Mouse (Mus musculus) liver, embryonic 15.5 days (tissue): ENCODE measurements around the gene Paqr9. TPM values are rescaled to one million over a fixed set of nuclear protein-coding genes. Genes with fewer than 3 reads are reported as not detected.

Experiments used
- ATAC-seq: fragments of 200-750 bp; cut with Nextera tagmentation; 2 replicates; pipeline ENCODE4 v1.8.0; 2017; ENCODE audit warnings: moderate number of reproducible peaks, mild to moderate bottlenecking, moderate library complexity; ENCODE audit not compliant: insufficient read depth
- H3K27ac ChIP-seq: fragments of 300-500 bp; sonication (generic); replicated peaks from 2 replicates; pipeline ENCODE4 v1.5.1; 2015; ENCODE audit warnings: mild to moderate bottlenecking, inconsistent platforms
- H3K27me3 ChIP-seq: fragments of 300-500 bp; sonication (generic); 2 replicates; pipeline ENCODE4 v1.6.1; 2015; ENCODE audit warnings: mild to moderate bottlenecking, inconsistent platforms
- H3K36me3 ChIP-seq: fragments of 300-500 bp; sonication (generic); replicated peaks from 2 replicates; pipeline ENCODE4 v1.6.1; 2015; ENCODE audit warnings: moderate library complexity, mild to moderate bottlenecking, inconsistent platforms
- H3K4me1 ChIP-seq: fragments of 300-500 bp; sonication (generic); replicated peaks from 2 replicates; pipeline ENCODE4 v1.6.1; 2015; ENCODE audit warnings: inconsistent platforms
- H3K4me2 ChIP-seq: fragments of 300-500 bp; sonication (generic); 2 replicates; pipeline ENCODE4 v1.6.1; 2015; ENCODE audit warnings: moderate library complexity, mild to moderate bottlenecking, inconsistent platforms
- H3K4me3 ChIP-seq: fragments of 300-500 bp; sonication (generic); replicated peaks from 2 replicates; pipeline ENCODE4 v1.5.1; 2015; ENCODE audit warnings: mild to moderate bottlenecking, inconsistent platforms
- H3K9ac ChIP-seq: fragments of 300-500 bp; sonication (generic); 2 replicates; pipeline ENCODE4 v1.6.1; 2015; ENCODE audit warnings: moderate library complexity, mild to moderate bottlenecking, inconsistent platforms
- H3K9me3 ChIP-seq: fragments of 300-500 bp; sonication (generic); replicated peaks from 2 replicates; pipeline ENCODE4 v1.6.1; 2016; ENCODE audit warnings: inconsistent platforms
- WGBS: fragments of 180-500 bp; shearing (Covaris S2); methylation state at CpG from one replicate; pipeline ENCODE4 v1.1.7; 2015; ENCODE audit warnings: mixed read lengths; ENCODE audit not compliant: insufficient replicate concordance; 5-methylcytosine and 5-hydroxymethylcytosine counted together
- polyA plus RNA-seq: library from polyadenylated mRNA; unstranded; fragments of >200 nt; fragmentation: Nextera tagmentation; extraction: Ambion mirVana; gene quantifications from 2 replicates; pipeline ENCODE4 v1.2.1, GENCODE M21; 2015

Gene Paqr9
- polyA plus RNA-seq, 1 experiment from 2014 or later = 13.3 TPM

DNA sequence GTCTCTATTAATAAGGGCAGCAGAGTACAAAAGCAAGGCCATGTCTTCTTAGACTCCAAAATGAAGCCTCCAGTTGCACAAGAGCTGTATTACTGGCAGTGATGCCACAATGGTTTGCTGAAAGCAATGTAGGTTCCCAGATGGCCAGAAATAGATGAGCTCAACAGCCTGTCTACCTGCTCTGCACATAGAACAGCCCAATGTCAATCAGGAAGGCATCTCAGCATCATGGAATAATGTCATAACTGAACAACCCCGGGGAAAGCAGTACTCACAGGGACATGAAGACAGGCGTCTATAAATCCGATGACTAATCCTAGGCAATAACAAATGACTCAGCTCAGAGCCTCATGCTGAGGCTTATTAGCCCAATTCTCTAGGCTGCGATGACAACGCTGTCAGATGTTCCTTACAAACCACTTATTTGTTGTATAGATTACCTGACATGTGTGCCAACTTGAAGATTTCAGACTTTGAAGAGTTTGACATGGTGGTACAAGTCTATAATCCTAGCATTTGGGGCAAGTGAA lies 19.0 kb downstream of the Paqr9 start:
- Histone ChIP-seq H3K4me3 (no peak overlapping the region), H3K9me3 (no peaks in the 10 kb centered on the region), H3K36me3 (no peaks in the 10 kb centered on the region), H3K4me1 (0 out of 2 replicates have a peak, but pooled peaks cover 5% of the 10 kb centered on the region), H3K4me2 (no peak overlapping the region), H3K27ac (no peak overlapping the region), H3K27me3 (peaks cover 19% of the 10 kb centered on the region), H3K9ac (no peak overlapping the region)
- no peak for ATAC-seq
- WGBS = 70% methylated on average over 5 of the region's 5 CpGs

DNA sequence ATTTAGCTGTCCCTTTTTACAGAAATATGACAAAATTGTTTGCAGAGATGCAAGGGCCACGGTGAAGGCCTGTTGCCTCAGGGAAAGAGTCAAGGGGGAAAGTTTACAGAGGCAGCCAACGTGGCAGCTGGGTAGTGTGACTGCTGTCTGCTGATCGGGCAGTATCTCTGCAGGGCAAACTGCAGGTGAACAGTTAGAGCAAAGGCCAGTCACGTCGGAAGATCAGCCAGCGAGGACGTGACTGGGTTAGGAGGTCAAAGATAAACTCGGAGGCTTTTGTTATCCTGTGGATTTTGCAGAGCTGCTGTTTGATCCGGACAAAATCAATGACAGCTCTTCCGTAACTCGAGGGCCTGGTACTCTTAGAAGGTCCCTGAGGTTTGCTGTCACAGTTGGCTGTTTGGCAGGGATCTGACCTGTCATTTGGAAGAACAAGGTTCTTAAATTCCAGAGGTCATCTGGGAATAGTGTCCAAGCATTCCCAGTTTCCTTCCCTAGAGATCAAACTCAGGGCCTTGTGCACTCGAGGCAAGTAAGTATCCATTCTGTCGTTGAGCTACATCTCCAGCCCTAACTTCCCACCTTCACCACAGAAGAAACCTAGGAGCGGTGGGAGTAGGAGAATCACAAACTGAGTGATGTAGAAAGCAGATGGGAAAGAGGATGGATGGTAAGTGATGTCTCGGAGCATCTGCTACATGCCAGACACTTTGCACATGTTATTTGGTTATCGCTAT lies 21.7 kb downstream of the Paqr9 start:
- no peak overlapping the region for H3K4me3 ChIP-seq
- H3K27me3 ChIP-seq = peaks cover 24% of the 10 kb centered on the region
- H3K36me3 ChIP-seq = no peaks in the 10 kb centered on the region
- H3K9ac ChIP-seq = no peak overlapping the region
- H3K4me2 ChIP-seq = 0 out of 2 replicates have a peak overlapping the region, but pooled peaks have one; percentile 1
- H3K4me1 ChIP-seq = 0 out of 2 replicates have a peak, but pooled peaks cover 5% of the 10 kb centered on the region
- WGBS = 42% methylated on average over 16 of the region's 16 CpGs
- ATAC-seq = peak; percentile 89
- peak overlapping the region; percentile 63 for H3K27ac ChIP-seq
- no peaks in the 10 kb centered on the region for H3K9me3 ChIP-seq

DNA sequence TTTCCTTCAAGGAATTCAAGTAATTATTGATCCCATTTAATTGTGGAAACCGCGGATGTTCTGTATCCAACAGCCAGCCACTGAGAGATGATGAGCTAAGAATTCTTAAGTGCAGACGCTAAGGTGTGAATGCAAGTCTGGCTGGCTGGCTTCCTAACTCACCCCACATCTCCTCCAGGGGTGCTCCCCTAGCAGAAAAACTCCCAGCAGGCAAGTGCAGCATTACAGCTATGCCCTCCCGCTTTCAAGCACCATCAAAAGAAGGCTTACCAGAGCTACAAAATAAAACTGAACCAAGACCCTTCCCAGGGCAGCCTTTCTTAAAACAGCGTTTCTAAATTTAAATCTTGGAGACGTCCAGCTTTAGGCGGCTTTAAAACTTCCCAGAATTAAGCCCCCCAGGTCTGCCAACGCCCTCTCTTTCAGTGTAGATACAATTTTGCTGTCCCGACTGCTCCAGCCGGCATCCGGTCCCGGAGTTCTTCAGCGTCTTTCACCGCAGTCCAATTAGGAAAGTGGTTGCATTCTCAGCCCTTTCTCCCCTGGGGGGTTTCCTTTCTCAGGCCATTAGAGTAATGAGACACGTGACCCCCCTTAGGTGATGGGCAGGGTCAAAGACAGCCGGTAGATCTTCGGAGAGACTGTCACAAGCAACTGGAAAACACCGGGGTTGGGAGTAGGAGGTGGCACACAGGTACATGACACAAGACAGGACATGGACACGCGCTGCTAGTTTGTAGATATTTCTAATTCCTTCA lies 22.5 kb downstream of the Paqr9 start:
- ATAC-seq = no peak
- 12% methylated on average over 20 of the region's 20 CpGs for WGBS
- no peaks in the 10 kb centered on the region for H3K9me3 ChIP-seq
- no peak overlapping the region for H3K9ac ChIP-seq
- H3K36me3 ChIP-seq = no peaks in the 10 kb centered on the region
- peaks cover 24% of the 10 kb centered on the region for H3K27me3 ChIP-seq
- peak overlapping the region; percentile 16; the same call in 1 of the 2 replicates for H3K4me2 ChIP-seq
- 0 out of 2 replicates have a peak, but pooled peaks cover 5% of the 10 kb centered on the region for H3K4me1 ChIP-seq
- 0 out of 2 replicates have a peak overlapping the region, but pooled peaks have one; percentile 1 for H3K4me3 ChIP-seq
- H3K27ac ChIP-seq = peak overlapping the region; percentile 63

DNA sequence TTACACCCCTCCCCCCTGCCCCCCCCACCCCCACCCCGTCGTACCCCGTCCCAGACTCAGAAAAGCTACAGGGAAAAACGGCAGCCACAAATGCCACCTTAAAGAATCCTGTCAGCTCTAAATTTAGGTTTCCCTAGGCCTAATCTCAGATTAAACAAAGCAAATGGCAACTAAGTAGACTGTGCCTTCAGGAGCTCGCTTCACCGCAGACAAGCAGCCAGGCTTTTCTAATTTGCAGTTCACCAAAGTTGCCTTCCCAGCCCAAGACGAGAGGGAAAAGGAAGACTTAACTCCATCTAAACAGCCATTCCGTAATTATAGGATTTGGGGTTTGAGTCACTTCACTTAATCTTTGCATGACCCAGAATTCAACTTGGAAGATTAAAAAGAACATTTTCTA lies 23.1 kb downstream of the Paqr9 start:
- 0 out of 2 replicates have a peak, but pooled peaks cover 5% of the 10 kb centered on the region for H3K4me1 ChIP-seq
- no peak overlapping the region for H3K9ac ChIP-seq
- ATAC-seq = no peak
- H3K27ac ChIP-seq = no peak overlapping the region; the same call in 1 of the 2 replicates
- no peaks in the 10 kb centered on the region for H3K36me3 ChIP-seq
- 21% methylated on average over 8 of the region's 8 CpGs for WGBS
- no peak overlapping the region for H3K4me2 ChIP-seq
- H3K27me3 ChIP-seq = peaks cover 24% of the 10 kb centered on the region
- H3K9me3 ChIP-seq = no peaks in the 10 kb centered on the region
- H3K4me3 ChIP-seq = no peak overlapping the region

DNA sequence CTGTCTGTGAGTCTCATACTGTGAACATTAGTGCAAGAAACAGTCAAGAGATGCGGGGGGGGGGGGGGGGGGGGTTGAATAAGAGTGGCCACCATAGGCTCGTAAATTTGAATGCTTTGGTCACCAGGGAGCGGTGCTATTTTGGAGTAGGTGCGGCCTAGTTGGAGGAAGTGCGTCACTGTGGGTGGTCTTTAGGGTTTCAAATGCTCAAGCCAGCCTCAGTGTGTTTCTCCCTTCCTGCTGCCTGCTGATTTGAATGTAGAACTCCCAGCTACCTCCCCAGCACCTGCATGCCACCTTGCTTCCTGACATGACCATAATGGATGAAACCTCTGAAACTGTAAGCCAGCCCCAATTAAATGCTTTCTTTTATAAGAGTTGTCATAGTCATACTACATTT lies 26.6 kb downstream of the Paqr9 start:
- Histone ChIP-seq H3K36me3 (no peaks in the 10 kb centered on the region), H3K4me1 (0 out of 2 replicates have a peak, but pooled peaks cover 5% of the 10 kb centered on the region), H3K9ac (no peak overlapping the region), H3K4me2 (no peak overlapping the region), H3K9me3 (no peaks in the 10 kb centered on the region), H3K27me3 (peaks cover 18% of the 10 kb centered on the region), H3K27ac (no peak overlapping the region), H3K4me3 (no peak overlapping the region)
- no peak for ATAC-seq
- 64% methylated on average over 5 of the region's 5 CpGs for whole genome bisulfite sequencing

DNA sequence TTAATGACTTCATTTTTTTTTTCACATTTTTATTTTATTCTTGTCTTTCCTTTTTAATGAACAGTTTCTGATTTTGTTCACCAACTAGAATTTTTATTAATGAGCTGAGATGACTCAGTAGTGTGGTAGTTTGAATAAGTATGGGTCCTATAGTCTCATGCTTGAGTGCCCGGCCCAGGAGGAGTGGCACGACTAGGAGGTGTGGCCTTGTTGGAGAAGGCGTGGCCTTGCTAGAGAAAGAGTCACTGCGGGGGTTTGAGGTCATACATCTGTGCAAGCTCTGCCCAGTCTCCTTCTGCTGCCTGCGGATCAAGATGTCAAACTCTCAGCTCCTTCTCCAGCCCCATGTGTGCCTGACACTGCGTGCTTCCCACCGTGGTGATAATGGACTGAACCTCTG lies 28.6 kb downstream of the Paqr9 start:
- Histone ChIP-seq H3K9ac (no peak overlapping the region), H3K36me3 (no peaks in the 10 kb centered on the region), H3K4me2 (no peak overlapping the region), H3K4me1 (no peaks in the 10 kb centered on the region), H3K27ac (no peak overlapping the region), H3K27me3 (peaks cover 6% of the 10 kb centered on the region; the same call in 1 of the 2 replicates), H3K4me3 (no peak overlapping the region), H3K9me3 (no peaks in the 10 kb centered on the region)
- no peak for ATAC-seq
- 76% methylated on average over 7 of the region's 7 CpGs for WGBS

DNA sequence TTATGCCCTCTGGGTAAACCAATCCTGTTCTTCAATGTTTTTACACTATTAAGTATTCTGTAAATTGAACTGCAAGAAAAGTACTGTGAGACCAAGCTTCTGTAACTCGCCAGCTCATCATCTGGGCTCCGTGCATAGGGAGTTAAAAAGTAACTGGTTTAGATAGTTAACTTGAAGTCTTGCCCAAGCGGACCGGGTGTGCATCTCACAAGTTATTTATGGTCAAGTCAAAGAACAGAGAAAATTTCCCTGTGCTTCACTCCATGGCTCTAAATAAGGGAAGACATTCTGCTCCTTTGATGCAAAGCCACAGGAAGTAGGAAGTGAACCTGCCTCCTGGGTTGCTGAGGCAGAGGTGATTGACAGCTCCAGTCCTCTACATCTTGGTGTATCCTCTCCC lies 34.8 kb downstream of the Paqr9 start:
- Histone ChIP-seq H3K9ac (no peak overlapping the region), H3K36me3 (no peaks in the 10 kb centered on the region), H3K27ac (no peak overlapping the region), H3K9me3 (no peaks in the 10 kb centered on the region), H3K4me1 (no peaks in the 10 kb centered on the region), H3K4me3 (no peak overlapping the region), H3K4me2 (no peak overlapping the region), H3K27me3 (peaks cover 9% of the 10 kb centered on the region; the same call in 1 of the 2 replicates)
- 60% methylated on average over 4 of the region's 4 CpGs for WGBS
- no peak for ATAC-seq

DNA sequence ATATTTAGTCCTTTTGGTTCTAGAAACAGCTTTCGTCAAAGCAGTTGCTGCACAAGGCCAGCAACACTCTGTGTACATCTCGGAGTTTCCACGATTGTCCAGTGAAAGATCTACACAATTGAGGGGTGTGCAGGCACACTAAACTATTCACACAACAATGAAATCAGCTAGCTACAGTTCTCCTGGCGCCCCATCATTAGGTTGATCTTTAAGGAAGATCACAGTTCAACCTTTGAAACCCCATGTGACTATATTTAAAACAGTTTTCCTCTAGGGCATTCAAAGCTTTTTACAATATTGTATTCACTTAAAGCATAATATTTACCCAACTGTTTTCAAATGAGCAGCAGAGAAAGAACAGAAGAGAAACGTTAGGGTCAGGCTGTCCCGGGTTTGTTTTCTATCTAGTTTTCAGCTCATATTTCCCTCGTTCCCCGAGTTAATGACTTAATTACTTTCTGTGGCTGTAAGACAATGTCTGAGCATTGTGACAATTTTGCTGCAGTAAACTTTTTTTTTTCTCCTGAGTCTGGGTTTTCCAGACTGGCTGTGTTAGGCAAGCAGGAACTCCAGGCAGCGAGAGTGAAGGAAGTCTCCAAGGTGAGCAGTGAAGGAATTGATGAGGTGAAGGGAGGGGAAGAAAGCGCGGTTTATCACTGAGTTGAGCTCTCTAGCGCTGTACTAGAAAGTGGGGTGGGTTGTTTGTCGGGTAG lies 38.2 kb downstream of the Paqr9 start:
- Histone ChIP-seq H3K27ac (no peak overlapping the region), H3K27me3 (peaks cover 9% of the 10 kb centered on the region; the same call in 1 of the 2 replicates), H3K4me3 (no peak overlapping the region), H3K9ac (no peak overlapping the region), H3K4me2 (0 out of 2 replicates have a peak overlapping the region, but pooled peaks have one; percentile 10), H3K36me3 (no peaks in the 10 kb centered on the region), H3K9me3 (no peaks in the 10 kb centered on the region), H3K4me1 (no peaks in the 10 kb centered on the region)
- WGBS = 43% methylated on average over 13 of the region's 13 CpGs
- ATAC-seq = no peak

DNA sequence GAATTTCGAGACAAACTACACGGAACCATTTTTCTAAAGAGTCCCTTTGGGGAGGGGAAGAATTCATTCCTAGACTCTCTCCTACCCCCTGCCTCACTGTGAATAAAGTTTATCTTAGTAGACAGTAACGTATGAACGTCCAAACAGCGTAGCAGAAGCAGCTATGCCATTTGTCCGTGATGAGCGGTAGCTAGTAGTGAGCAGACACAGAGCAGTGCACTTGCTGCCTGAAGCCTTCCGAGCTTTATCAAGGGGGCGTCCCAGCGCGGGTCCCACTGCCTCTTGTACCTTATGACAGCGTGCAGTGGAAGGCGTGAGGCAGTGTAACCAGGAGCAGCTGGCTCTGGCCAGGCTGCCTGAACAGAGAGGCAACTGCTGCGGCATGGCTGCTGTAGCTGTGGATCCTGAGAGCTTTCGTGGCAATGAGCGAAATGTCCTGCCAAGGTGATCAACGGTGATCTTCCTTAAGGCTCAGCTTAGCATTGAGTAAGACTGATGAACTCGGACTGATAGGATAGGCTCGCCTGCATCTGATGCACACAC lies 38.8 kb downstream of the Paqr9 start:
- H3K36me3 ChIP-seq = no peaks in the 10 kb centered on the region
- 0 out of 2 replicates have a peak overlapping the region, but pooled peaks have one; percentile 10 for H3K4me2 ChIP-seq
- H3K9me3 ChIP-seq = no peaks in the 10 kb centered on the region
- no peak overlapping the region for H3K9ac ChIP-seq
- H3K4me3 ChIP-seq = no peak overlapping the region
- 47% methylated on average over 19 of the region's 19 CpGs for WGBS
- peaks cover 9% of the 10 kb centered on the region; the same call in 1 of the 2 replicates for H3K27me3 ChIP-seq
- H3K4me1 ChIP-seq = no peaks in the 10 kb centered on the region
- ATAC-seq = no peak
- no peak overlapping the region for H3K27ac ChIP-seq

DNA sequence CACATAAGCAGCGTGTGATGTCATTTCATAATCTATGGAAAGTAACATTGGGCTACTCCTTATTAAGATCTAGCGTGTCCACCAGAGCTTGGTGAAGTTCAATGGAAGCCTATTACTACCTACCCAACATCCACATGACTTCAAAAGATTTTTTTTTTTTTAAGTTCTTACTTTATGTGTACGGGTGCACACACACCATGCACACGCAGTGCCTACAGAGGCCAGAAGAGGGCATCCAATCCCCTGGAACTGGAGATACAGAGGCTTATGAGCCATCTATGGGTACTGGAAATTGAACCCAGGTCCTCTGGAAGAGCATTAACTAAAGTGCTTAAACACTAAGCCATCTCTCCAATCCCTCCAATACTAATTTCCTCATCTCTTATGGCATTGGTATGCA lies 39.9 kb downstream of the Paqr9 start:
- no peaks in the 10 kb centered on the region for H3K9me3 ChIP-seq
- peaks cover 9% of the 10 kb centered on the region; the same call in 1 of the 2 replicates for H3K27me3 ChIP-seq
- H3K27ac ChIP-seq = no peak overlapping the region
- H3K36me3 ChIP-seq = no peaks in the 10 kb centered on the region
- no peak overlapping the region for H3K4me2 ChIP-seq
- no peak overlapping the region for H3K9ac ChIP-seq
- WGBS = 68% methylated on average over 4 of the region's 4 CpGs
- ATAC-seq = no peak
- no peak overlapping the region for H3K4me3 ChIP-seq
- no peaks in the 10 kb centered on the region for H3K4me1 ChIP-seq
